Mouse (Mus musculus) lung, postnatal 10 days (tissue): ENCODE results near the gene Mrgprf.

Source experiments
- DNase-seq: peaks from one replicate; pipeline ENCODE4 v3.0.0; 2021

Gene Mrgprf

GRCm38 (mm10) chr7:145340248-145340904 is 39.7 kb downstream of the Mrgprf start:
- no peak for DNase-seq
